Mouse (Mus musculus): ENCODE data around the gene Mrpl11.
A peak's percentile ranks its signal among the peaks of the same experiment; 100 is the strongest.
"Not testable (repeated sequence)": the region's sequence is repeated elsewhere in the genome, so short reads cannot be mapped to it uniquely, and the experiment has no call there.

Gene Mrpl11

DNA sequence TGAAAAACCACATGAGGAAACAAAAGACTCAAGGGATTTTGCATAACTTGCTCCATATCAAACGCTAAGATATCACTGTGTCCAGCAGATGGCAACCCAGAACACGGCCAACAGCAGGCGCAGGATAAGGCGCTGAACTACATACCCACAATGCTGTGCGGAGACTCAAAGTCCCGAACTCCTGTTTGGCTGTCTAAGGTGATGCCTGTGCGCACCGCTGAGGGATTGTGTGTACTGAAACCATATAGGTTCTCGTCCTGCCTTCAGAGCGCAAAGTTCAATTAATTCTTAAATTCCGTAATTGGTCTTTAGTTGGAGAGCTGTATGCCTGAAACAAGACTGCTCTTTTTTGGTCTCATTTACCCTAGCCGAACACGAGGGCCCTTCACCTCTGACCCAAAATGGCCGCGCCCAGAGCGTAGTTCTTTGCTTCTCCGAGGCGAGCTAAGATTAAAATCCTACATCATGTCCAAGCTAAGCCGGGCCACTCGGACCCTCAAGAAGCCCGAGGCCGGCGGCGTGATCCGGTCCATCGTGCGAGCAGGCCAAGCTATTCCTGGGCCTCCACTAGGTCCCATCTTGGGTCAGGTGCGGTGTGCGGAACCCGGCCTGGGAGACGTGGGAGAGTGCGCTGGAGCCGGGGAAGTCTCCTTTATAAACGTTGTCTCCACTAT is at the start of gene Mrpl11:
TSS of gene Mrpl11 (plus strand) at position 220 of the 674 bp plus-strand sequence.
- H3K27me3 ChIP-seq (ENCODE audit: control insufficient read depth, insufficient read depth, low read length, poor library complexity, severe bottlenecking) = no peaks in the 10 kb centered on the region

DNA sequence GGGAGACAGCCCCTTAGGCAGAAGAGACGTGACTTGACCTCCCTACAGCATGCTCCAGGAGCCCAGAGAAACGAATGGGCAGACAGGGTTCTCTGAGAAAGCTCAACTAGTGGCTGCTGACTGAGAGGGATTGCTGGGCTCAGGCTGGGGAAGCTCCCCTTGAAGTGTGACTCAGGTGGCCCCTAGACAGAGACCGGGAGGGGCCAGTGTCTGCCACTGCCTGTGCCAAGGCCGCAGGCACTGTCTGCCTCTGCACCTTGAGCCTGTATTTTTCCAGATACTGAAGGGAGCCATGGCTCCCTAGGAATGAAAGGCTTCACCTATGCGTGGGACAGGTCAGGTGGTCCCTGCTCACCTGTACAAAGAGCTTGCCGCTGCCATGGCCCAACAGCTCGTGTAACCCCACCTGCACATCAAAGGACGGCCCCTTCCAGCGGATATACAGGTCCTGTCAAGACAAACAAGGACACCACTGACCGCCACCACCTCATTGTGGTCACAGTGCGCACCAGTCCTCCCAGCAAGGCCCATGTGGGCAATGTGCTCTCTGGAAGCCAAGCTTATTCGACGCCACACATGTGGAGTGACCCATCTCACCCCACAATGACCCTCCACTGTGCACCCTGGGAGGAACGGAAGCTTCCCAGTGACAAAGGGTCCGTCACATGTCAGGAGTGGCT is 45.9 kb upstream of the Mrpl11 start:
- DNase-seq (ENCODE audit: low read depth, low spot score) = no peak
- Histone ChIP-seq H3K36me3 (ENCODE audit: control insufficient read depth, insufficient read depth, low read length, poor library complexity, severe bottlenecking) (peaks cover 14% of the 10 kb centered on the region), H3K27me3 (ENCODE audit: control insufficient read depth, insufficient read depth, low read length, poor library complexity, severe bottlenecking) (no peaks in the 10 kb centered on the region)

More for the DNA sequence above, at the start of gene Mrpl11:
- DNase-seq (ENCODE audit: low read depth, low spot score) = peak; percentile 95
- H3K36me3 ChIP-seq (ENCODE audit: control insufficient read depth, insufficient read depth, low read length, poor library complexity, severe bottlenecking) = peaks cover 6% of the 10 kb centered on the region; the same call in 1 of the 2 replicates

DNA sequence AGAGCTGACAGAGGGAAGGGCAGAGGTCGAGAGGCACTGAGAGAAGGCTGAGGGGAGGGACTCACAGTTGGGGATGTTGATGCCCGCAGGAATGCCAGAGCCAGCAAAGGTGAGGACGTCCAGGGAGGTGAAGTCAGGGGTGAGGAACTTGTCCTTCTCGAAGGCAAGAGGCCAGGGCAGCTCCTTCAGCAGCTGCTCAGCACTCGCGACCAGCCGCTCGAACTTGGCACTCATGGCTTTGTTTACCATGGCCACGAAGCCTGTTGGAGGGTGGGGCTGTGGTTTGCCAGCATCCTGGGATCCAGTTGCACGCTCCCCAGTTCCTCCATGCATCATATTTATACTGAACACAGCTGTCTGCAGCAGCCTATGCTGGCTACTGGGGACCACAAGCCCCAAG is 45.1 kb upstream of the Mrpl11 start:
- DNase-seq (ENCODE audit: low read depth, low spot score) = no peak
- Histone ChIP-seq H3K36me3 (ENCODE audit: control insufficient read depth, insufficient read depth, low read length, poor library complexity, severe bottlenecking) (peaks cover 15% of the 10 kb centered on the region), H3K27me3 (ENCODE audit: control insufficient read depth, insufficient read depth, low read length, poor library complexity, severe bottlenecking) (no peaks in the 10 kb centered on the region)

DNA sequence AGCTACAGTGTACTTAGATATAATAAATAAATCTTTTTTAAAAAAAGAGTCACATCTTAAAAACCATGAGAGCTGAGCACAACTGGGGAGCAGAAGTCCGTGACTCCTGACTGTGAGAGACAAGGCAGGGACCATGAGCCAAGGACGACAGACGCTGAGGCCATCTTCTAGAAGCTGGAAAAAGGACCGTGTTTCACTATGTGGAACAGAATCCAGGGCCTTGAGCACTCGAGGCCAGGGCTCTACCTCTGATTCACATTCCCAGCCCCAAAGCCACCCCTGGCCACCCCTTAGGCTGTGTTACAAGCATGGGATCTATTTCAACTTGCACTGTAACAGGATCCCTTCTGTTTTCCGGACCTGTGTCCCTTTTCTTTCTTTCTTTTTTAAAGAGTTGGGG is 42.3 kb upstream of the Mrpl11 start:
- peaks cover 14% of the 10 kb centered on the region for H3K36me3 ChIP-seq (ENCODE audit: control insufficient read depth, insufficient read depth, low read length, poor library complexity, severe bottlenecking)
- DNase-seq (ENCODE audit: low read depth, low spot score) = no peak
- H3K27me3 ChIP-seq (ENCODE audit: control insufficient read depth, insufficient read depth, low read length, poor library complexity, severe bottlenecking) = no peaks in the 10 kb centered on the region

DNA sequence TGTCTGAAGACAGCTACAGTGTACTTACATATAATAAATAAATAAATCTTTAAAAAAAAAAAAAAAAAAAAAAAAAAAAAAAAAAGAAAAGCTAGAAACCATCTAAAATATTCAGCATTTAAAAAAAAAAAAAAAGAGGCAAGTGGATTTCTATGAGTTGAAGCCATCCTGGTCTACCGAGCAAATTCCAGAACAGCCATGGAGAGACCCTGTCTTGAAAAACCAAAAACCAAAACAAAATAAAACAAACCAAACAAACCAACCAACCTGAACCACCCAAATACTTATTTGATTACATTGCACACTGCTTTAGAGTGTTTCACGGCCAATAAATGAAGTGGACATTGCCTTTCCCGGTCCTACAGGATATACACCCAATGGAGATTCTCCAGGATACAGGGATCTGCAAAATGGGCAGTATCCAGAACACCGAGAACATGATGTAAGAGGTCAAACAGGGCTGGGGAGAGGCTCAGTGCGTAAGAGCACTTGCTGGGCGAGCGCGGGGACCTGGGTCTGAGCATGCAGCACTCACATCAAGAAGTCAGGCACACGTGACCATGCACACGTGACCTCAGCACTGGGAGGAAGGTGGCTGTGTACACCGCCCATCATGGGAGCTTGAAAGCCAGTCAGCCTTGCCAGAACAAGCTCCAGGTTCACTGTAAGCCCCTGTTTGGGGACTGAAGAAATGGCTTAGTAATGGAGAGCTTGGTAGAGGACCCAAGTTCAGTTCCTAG is 36.7 kb upstream of the Mrpl11 start:
- no peak for DNase-seq (ENCODE audit: low read depth, low spot score)
- H3K36me3 ChIP-seq (ENCODE audit: control insufficient read depth, insufficient read depth, low read length, poor library complexity, severe bottlenecking) = peaks cover 7% of the 10 kb centered on the region
- no peaks in the 10 kb centered on the region for H3K27me3 ChIP-seq (ENCODE audit: control insufficient read depth, insufficient read depth, low read length, poor library complexity, severe bottlenecking)

DNA sequence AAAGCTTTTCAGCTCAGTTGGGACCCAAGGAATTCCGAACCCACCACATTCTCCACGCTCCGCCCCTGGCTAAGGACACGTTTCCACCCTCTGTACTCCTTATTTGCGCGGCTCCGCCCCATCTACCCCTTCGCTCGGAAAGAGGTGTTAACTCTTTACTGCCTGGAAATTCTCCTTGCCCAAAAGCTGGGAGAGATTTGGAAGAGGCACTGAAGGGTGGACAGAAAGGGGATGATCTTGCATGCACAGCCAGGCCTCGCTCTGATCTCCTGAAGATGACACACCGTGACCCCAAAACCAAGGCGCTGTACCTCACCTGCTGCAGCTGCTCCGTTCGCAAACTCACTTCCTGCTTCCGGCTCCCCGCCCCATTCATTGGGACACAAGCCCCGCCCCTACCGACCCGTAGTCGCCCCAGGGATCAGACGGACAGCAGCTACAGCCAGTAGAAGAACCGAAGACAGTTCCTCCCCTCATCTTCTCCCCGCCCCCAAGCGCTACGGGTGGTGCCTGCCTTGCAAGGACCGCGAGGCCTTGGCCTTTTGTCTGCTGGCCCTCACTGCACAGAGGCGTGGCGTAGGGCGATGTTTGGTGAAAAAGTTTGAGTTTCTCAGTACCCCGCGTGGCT is 33.9 kb upstream of the Mrpl11 start, which contains the start of gene Dpp3:
TSS of gene Dpp3 (minus strand) at position 384 of the 628 bp plus-strand sequence.
- no peaks in the 10 kb centered on the region for H3K27me3 ChIP-seq (ENCODE audit: control insufficient read depth, insufficient read depth, low read length, poor library complexity, severe bottlenecking)
- DNase-seq (ENCODE audit: low read depth, low spot score) = peak; percentile 97

DNA sequence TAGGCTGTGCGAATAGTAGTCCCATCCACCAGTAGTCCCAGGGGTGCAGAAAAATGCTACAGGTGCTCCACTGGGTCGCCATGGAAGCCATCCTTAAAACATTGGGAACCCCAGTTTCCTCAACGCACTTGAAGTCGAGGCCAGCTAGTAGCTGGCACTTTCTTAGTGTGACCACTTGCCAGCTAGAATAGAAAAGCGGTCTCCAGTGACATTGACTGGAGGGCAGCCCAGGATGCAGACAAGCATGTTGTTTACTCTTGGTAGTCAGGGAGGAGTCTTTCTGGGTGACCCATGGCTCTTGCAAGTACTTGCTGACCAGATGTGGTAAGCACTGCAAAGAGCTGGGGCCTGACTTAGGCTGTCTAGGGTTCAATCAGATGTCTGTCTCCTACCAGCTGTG is 33.2 kb upstream of the Mrpl11 start:
- no peak for DNase-seq (ENCODE audit: low read depth, low spot score)
- H3K36me3 ChIP-seq (ENCODE audit: control insufficient read depth, insufficient read depth, low read length, poor library complexity, severe bottlenecking) = no peaks in the 10 kb centered on the region
- no peaks in the 10 kb centered on the region for H3K27me3 ChIP-seq (ENCODE audit: control insufficient read depth, insufficient read depth, low read length, poor library complexity, severe bottlenecking)

More for the DNA sequence above, 33.9 kb upstream of the Mrpl11 start, which contains the start of gene Dpp3:
- H3K36me3 ChIP-seq (ENCODE audit: control insufficient read depth, insufficient read depth, low read length, poor library complexity, severe bottlenecking) = peaks cover 2% of the 10 kb centered on the region

DNA sequence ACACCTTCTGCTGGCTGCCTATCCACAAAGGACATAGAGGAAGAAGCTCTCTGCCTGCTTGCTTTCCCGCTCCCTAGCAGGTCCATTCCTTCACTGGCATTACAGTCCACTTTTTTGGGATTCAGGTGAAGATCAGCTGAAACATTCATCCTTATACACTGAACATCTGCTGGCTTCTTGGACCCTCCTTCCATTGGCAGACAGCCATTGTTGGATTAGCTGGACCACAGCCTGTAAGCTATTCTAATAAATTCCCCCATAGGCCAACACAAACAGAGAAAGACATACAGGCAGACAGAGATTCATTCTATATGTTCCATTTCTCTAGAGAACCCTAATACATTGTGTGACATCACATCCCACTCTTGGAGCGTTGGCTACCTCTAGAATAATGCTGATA is 25.1 kb upstream of the Mrpl11 start:
- no peaks in the 10 kb centered on the region for H3K27me3 ChIP-seq (ENCODE audit: control insufficient read depth, insufficient read depth, low read length, poor library complexity, severe bottlenecking)
- H3K36me3 ChIP-seq (ENCODE audit: control insufficient read depth, insufficient read depth, low read length, poor library complexity, severe bottlenecking) = no peaks in the 10 kb centered on the region
- no peak for DNase-seq (ENCODE audit: low read depth, low spot score)

DNA sequence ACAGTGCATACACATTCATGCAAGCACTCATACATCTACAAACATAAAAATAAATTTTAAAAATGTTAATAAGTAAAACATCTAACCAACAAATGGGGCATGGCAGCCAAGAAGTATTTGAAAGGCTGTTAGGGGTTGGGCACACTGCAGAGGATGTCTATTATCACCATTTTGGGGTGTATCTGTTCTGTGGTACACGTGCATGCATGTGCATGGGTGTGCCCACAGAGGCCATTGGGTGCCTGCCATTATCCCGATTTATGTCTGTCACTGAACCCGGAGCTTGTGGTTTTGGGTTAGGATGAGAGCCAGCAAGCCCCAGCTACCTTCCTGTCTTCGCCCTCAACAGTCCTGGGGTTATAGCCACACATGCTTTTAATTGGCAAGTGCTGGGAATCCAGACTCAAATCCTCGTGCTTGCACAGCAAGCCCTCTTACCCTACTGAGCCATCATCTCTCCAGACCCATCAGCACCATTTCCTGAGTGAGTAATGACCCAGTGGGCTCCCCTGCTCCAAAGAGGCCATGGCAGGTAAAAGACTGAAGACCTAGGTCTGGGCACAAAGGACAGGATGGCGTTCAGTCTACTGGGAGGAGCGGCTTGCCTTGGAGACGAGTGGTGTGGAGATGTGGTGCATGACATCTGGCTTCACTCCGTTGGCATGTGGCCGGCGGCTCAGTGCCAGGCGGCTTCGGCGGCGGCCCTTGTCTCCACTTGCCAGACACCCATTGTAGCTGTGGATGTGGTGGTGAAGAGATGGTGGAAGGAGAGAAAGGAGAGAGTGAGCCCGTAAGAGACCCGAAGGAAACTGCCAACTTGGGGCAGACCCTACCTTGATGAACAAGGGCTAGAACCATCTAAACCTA is 24.3 kb upstream of the Mrpl11 start:
- Histone ChIP-seq H3K36me3 (ENCODE audit: control insufficient read depth, insufficient read depth, low read length, poor library complexity, severe bottlenecking) (no peaks in the 10 kb centered on the region), H3K27me3 (ENCODE audit: control insufficient read depth, insufficient read depth, low read length, poor library complexity, severe bottlenecking) (no peaks in the 10 kb centered on the region)
- DNase-seq (ENCODE audit: low read depth, low spot score) = no peak

DNA sequence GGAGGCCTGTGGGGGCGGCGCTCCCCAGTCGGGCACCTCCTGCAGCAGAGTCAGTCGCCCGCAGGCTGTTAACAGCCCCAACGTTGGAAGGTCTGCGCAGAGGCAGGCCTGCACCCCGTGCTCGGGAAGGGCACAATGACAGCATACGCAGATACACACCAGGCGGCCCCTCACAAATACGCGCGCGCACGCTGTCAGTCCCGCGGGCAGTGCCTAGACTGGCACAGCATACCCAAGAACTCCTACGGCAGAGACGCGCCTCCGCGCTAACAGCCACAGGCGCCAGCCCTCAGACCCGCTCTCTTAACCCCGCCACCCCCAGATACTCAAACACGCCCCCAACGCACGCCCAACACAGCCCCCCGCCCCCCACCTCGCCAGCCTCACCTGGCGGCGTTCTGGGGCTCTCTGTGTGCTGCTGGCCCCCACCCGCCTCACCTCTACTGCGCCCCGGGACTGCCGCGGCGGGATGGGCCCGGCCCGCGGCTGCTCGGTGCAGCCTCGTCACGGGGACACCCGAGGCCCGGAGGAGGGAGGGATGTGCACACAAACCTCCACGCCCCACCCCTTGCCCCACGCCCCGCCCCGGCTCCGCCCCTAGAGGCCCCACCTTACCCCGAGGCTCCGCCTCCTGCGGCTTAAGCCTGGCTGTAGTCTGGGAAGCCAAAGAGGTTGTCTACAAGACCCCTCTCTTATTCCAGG is 19.2 kb upstream of the Mrpl11 start, which contains the start of gene Peli3:
TSS of gene Peli3 (minus strand) at position 577 of the 702 bp plus-strand sequence.
- Histone ChIP-seq H3K27me3 (ENCODE audit: control insufficient read depth, insufficient read depth, low read length, poor library complexity, severe bottlenecking) (no peaks in the 10 kb centered on the region; the same call in 1 of the 2 replicates), H3K36me3 (ENCODE audit: control insufficient read depth, insufficient read depth, low read length, poor library complexity, severe bottlenecking) (no peaks in the 10 kb centered on the region)
- peak; percentile 80 for DNase-seq (ENCODE audit: low read depth, low spot score)

DNA sequence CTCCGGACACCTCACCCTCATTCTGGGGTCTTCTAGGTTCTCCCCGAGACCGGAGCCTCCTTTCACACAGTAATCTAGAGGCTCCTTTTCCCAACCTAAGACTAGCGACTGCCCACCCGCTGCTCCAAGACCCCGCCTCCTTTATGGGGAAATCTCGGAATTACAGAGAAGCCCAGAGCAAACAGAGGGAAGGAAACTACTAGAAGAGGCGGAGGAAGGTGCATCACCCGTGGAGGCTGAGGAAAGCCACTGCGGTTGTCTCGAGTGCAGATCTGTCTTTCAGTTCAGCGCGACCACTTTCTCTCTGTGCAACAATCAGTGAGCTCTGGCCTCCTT is 18.7 kb upstream of the Mrpl11 start:
- Histone ChIP-seq H3K36me3 (ENCODE audit: control insufficient read depth, insufficient read depth, low read length, poor library complexity, severe bottlenecking) (no peaks in the 10 kb centered on the region), H3K27me3 (ENCODE audit: control insufficient read depth, insufficient read depth, low read length, poor library complexity, severe bottlenecking) (no peaks in the 10 kb centered on the region; the same call in 1 of the 2 replicates)
- DNase-seq (ENCODE audit: low read depth, low spot score) = no peak

DNA sequence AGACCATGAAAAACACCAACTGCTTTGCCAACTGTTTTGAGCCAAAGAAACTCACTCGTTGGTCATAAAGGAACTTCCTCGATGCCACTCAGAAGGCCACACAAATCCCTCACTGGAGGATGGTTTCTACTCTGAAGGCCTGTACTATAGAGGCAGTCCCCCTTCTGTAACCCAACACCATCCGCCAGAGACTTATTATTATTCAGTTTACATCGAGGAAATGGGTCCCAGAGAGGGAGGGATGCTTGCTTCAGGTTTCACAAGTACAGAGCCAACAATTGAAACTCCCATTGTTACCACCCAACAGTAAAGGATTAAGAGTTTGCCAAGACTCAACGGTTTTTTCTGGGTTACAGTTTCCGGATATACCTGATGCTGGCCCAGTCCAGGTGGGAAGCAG is 16.4 kb upstream of the Mrpl11 start:
- no peak for DNase-seq (ENCODE audit: low read depth, low spot score)
- Histone ChIP-seq H3K27me3 (ENCODE audit: control insufficient read depth, insufficient read depth, low read length, poor library complexity, severe bottlenecking) (no peaks in the 10 kb centered on the region; the same call in 1 of the 2 replicates), H3K36me3 (ENCODE audit: control insufficient read depth, insufficient read depth, low read length, poor library complexity, severe bottlenecking) (no peaks in the 10 kb centered on the region)

DNA sequence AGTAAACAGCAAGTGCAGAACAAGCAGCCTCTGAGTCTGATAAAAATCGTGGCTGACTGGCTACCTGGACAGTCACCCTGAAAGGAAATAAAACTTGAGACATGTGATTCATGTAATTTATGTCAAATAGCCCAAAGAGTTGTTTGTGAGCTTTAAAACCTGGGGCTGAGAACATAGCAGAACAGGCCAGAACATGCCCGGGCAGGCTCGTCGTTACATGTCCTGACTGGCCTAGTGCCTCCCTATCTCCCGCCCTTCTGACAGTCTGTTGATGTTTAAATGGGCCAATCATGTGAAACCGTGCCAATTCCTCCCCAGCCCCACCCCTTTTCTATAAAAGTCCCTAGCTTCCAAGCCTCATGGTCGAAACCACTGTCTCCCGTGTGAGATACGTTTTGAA is 13.3 kb upstream of the Mrpl11 start:
- not testable (repeated sequence) for DNase-seq (ENCODE audit: low read depth, low spot score); H3K27me3 ChIP-seq (ENCODE audit: control insufficient read depth, insufficient read depth, low read length, poor library complexity, severe bottlenecking); H3K36me3 ChIP-seq (ENCODE audit: control insufficient read depth, insufficient read depth, low read length, poor library complexity, severe bottlenecking)
